Mouse (Mus musculus): ENCODE results near the gene Uts2. TPM values are rescaled to one million over a fixed set of nuclear protein-coding genes. Genes with fewer than 3 reads are reported as not detected.
A peak's percentile ranks its signal among the peaks of the same experiment; 100 is the strongest.
"Not testable (repeated sequence)": the region's sequence is repeated elsewhere in the genome, so short reads cannot be mapped to it uniquely, and the experiment has no call there.

Gene Uts2
- polyA plus RNA-seq, 1 experiment = not detected

DNA sequence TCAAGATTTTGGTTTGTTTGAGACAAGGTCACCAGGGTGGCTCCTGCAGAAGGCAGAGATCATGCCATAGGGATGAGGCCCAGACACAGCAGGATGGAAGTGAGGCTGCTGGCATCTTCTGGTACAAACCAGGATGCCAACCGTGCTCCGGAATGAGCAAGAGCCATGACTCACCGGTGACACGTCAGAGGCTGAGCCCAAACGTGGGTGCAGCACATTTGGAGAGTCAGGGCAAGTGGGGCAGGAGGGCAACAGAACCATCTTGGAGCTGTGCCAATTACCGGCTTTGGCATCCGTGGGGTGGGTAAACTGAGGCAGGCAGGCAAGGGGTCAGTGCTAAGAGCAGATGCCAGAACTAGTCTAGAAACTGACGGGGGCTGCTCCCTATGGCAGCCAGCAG is 23.6 kb upstream of the Uts2 start:
- no peak for TF ChIP-seq CTCF (IDR thresholded peaks at IDR 0.05; ENCODE audit: borderline replicate concordance, extremely low read depth, insufficient read depth, insufficient read length)
- no peak for TF ChIP-seq POLR2A (IDR thresholded peaks at IDR 0.05; ENCODE audit: borderline replicate concordance, extremely low read depth, insufficient read depth, insufficient read length, poor library complexity, severe bottlenecking)
- DNase-seq (ENCODE audit: low read depth) = no peak

DNA sequence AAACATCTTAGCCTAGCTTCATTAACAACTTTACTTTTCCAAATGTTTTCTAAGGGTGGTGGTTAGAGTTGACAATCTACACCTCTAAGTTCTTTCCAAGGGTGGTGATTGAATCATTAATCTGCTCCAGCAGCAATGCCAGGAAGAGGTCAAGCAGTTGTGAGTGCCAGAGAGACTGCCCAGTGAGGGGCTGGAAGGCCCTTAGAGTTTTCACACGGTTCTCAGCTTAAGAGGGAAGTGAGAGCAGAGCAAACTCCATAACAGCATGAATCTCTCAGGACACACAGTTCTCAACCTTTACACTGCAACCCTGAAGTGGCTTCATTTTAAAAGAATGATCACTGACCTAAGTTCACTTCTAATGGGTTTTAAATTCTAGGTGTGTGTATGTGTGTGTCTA is 21.8 kb upstream of the Uts2 start:
- no peak for DNase-seq (ENCODE audit: low read depth)
- no peak for TF ChIP-seq POLR2A (IDR thresholded peaks at IDR 0.05; ENCODE audit: borderline replicate concordance, extremely low read depth, insufficient read depth, insufficient read length, poor library complexity, severe bottlenecking)
- TF ChIP-seq CTCF (IDR thresholded peaks at IDR 0.05; ENCODE audit: borderline replicate concordance, extremely low read depth, insufficient read depth, insufficient read length) = no peak

DNA sequence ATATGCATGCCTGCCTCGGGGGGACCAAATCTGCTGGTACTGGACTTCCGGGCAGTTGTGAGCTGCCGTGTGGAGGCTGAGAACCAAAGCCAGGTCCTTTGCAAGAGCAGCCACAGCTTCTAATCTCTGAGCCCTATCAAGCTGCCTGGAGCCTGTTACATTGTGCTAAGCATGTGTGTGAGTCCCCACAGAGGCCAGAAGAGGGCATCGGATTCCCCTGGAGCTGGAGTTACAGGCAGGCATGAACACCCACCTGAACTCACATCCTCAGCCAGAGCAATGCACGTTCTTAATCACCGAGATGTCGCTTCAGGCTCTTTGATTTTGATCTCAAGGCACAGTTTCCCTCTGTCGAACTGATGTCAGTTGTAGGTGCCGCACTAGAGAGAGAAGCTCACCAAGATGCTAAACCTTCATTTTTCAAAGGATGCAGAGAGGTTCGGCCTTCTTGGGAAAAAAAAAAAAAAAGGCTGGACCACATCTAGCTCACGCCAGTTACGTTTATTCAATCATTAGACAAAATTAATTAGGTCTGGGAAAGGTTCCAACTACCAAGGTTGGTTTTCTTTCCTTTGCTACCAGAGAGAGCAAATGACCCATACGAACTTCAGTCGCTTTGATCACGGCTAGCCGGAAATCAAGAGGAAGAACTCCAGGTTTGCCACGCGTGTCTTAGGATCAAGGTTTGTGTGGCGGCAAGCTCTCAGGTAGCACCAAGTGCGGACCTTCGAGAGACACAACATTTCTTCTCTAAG is 18.6 kb upstream of the Uts2 start:
- no peak for TF ChIP-seq POLR2A (IDR thresholded peaks at IDR 0.05; ENCODE audit: borderline replicate concordance, extremely low read depth, insufficient read depth, insufficient read length, poor library complexity, severe bottlenecking)
- peak; percentile 32 for DNase-seq (ENCODE audit: low read depth)

DNA sequence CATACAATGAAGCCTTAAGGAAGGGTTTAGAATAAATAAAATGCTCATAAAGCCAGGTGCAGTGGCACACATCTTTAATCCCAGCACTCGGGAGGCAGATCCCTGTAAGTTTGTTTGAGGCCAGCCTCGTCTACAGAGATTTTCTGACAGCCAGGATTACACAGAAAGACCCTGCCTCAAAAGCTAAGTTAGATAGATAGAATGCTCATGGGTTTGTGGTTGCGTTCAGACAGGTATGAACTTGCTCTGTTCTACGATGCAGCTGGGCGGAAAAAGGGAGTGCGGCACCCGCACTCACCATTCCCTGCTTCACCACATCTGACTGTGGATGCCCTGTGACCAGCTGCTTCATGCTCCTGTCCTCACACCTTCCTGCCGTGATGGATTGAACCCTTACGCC is 17.4 kb upstream of the Uts2 start:
- DNase-seq (ENCODE audit: low read depth) = no peak
- TF ChIP-seq POLR2A (IDR thresholded peaks at IDR 0.05; ENCODE audit: borderline replicate concordance, extremely low read depth, insufficient read depth, insufficient read length, poor library complexity, severe bottlenecking) = no peak
- no peak for TF ChIP-seq CTCF (IDR thresholded peaks at IDR 0.05; ENCODE audit: borderline replicate concordance, extremely low read depth, insufficient read depth, insufficient read length)

DNA sequence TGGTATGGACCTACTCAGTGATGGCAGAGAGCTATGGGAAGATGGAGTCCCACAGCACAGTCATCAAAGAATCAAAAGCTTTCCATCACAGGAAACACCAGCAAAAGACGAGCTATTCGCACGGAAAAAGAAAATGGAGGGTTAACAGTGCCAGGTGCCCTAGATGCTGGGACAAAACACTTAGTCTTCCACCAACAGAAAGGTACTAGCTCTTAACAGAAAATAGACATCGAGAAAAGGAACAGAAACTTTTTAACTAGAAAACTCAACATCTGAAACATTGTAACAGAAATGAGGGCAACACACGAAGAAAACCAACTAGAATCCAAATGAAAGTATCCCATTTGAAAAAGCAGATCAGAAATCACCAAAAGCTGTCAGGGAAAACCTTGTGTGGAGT is 16.7 kb upstream of the Uts2 start:
- no peak for DNase-seq (ENCODE audit: low read depth)
- TF ChIP-seq CTCF (IDR thresholded peaks at IDR 0.05; ENCODE audit: borderline replicate concordance, extremely low read depth, insufficient read depth, insufficient read length) = no peak
- TF ChIP-seq POLR2A (IDR thresholded peaks at IDR 0.05; ENCODE audit: borderline replicate concordance, extremely low read depth, insufficient read depth, insufficient read length, poor library complexity, severe bottlenecking) = no peak

DNA sequence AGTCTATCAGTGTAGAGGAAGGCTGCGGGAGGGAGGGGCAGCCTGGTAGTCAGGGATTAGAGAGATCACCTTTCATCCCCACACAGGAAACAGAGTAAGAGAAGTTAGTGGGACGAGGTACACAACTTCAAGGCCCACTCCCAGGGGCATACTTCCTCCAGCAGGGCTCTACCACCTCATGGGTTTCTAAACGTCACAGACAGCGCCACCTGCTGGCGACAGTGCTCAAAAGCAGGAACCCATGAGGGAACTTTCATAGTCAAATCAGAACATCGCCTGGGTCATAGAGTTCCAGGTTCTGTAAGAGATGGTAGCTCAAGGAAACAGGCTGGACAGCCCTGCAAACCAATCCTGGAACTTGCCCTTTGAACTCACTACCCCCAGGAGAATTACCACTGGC is 6.7 kb upstream of the Uts2 start:
- TF ChIP-seq CTCF (IDR thresholded peaks at IDR 0.05; ENCODE audit: borderline replicate concordance, extremely low read depth, insufficient read depth, insufficient read length) (peak; percentile 47; the same call in 1 of the 2 replicates), POLR2A (IDR thresholded peaks at IDR 0.05; ENCODE audit: borderline replicate concordance, extremely low read depth, insufficient read depth, insufficient read length, poor library complexity, severe bottlenecking) (no peak)

DNA sequence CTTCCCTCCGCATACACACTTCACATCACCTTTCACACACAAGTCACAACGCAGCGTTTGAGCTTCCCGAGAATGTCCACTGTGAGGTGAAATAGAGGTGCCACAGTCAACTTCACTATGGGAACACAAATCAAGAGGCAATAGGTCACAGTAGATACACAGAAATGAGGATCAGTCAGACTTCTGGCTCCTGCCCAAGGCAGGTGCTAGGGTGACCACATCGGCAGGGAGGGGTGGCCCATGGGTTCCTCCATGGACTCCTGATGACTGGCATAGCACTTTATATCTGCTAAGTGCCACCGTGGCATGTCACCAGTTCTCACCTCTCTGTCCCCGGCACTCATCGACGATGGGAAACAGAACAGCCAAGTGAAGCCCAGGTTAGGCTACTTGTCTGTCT is 1.7 kb downstream of the Uts2 start:
- TF ChIP-seq CTCF (IDR thresholded peaks at IDR 0.05; ENCODE audit: borderline replicate concordance, extremely low read depth, insufficient read depth, insufficient read length) (no peak), POLR2A (IDR thresholded peaks at IDR 0.05; ENCODE audit: borderline replicate concordance, extremely low read depth, insufficient read depth, insufficient read length, poor library complexity, severe bottlenecking) (no peak)
- DNase-seq (ENCODE audit: low read depth) = no peak

More for the DNA sequence above, 6.7 kb upstream of the Uts2 start:
- DNase-seq (ENCODE audit: low read depth) = no peak

DNA sequence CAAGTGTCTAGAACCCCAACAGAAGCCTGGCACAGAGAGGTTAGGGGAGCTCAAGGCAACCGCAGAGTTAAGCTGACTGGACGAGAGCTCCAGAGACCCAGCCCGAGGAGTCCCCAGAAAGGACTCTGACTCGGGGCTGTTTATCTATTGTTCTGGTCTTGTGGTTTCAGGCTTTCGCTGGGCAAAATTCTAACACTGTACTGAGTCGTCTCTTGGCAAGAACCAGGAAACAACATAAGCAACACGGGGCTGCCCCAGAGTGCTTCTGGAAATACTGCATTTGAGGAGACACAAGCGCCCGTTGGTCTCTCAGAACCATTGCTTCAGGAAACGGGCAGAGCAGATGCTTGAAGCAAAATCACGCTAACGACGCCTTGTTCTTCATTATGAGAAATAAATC is 4.5 kb downstream of the Uts2 start:
- no peak for TF ChIP-seq POLR2A (IDR thresholded peaks at IDR 0.05; ENCODE audit: borderline replicate concordance, extremely low read depth, insufficient read depth, insufficient read length, poor library complexity, severe bottlenecking)
- no peak for TF ChIP-seq CTCF (IDR thresholded peaks at IDR 0.05; ENCODE audit: borderline replicate concordance, extremely low read depth, insufficient read depth, insufficient read length)
- no peak for DNase-seq (ENCODE audit: low read depth)

DNA sequence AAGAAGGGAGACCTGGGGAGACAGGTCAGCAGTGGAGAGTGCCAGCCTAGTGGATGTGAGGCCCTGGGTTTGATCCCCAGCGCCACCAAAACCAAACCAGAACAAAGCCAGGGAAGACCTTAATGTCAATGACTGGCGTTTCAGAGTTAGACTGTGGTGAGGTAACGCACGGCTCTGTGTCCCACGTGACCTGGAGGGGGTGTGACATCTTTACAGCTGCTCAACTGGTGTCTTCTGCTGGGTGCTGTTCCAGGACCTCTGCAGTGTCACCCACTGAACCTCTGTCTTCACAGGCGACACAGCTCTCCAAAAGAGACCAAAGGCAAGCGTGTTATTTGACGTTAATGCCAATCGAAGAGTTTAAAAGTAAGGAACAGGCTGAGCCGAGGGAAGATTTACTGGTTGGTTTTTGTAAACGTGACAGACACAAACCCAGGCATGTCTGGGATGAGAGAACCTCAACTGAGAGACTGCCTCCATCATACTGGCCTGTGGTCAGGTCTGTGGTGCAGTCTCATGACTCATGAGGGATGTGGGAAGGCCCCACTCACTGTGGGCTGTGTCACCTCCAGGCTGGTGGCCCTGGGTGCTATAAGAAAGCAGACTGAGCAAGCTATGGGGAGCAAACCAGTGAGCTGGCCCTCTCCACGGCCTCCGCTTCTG is 8.9 kb downstream of the Uts2 start:
- TF ChIP-seq POLR2A (IDR thresholded peaks at IDR 0.05; ENCODE audit: borderline replicate concordance, extremely low read depth, insufficient read depth, insufficient read length, poor library complexity, severe bottlenecking) = no peak
- TF ChIP-seq CTCF (IDR thresholded peaks at IDR 0.05; ENCODE audit: borderline replicate concordance, extremely low read depth, insufficient read depth, insufficient read length) = no peak
- DNase-seq (ENCODE audit: low read depth) = no peak

DNA sequence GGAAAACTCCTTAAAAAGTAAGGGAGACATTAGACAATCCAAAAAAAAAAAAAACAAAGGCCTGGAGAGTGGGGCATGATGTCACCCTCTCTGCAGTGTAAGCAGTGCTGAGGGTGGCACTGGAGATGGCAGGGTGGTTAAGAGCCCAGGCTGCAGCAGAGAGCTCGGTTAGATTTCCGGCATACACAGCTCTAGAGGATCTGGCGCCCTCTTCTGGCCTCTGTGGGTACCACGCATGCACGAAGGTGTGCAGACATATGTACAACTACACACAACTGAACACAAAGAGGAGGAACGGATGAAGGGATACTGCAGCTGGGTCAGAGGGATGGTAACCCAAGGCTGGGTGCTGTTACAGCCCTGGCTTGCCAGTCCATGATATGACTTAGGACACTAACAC is 10.0 kb downstream of the Uts2 start:
- peak; percentile 15 for DNase-seq (ENCODE audit: low read depth)
- TF ChIP-seq CTCF (IDR thresholded peaks at IDR 0.05; ENCODE audit: borderline replicate concordance, extremely low read depth, insufficient read depth, insufficient read length) (peak; percentile 62), POLR2A (IDR thresholded peaks at IDR 0.05; ENCODE audit: borderline replicate concordance, extremely low read depth, insufficient read depth, insufficient read length, poor library complexity, severe bottlenecking) (no peak)

DNA sequence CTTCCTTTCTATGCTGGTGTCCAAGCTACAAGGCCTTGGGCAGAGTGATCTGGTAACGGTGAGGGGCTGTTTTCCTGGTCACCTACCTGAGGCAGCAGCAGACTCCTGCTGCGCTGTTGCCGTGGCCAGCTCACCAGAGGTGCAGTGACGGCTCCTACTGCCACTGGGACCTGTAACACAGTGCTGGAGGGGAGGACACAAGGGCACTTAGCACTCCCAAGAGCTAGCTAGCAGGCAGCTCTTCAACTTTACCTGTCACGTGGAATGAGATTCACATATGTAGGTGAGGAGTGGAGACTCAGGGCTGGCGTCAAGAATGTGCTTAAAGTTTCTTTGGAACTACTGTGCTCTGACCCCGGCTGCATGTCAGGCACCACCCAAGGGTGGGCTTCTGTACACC is 13.4 kb downstream of the Uts2 start:
- TF ChIP-seq CTCF (IDR thresholded peaks at IDR 0.05; ENCODE audit: borderline replicate concordance, extremely low read depth, insufficient read depth, insufficient read length) = no peak
- no peak for TF ChIP-seq POLR2A (IDR thresholded peaks at IDR 0.05; ENCODE audit: borderline replicate concordance, extremely low read depth, insufficient read depth, insufficient read length, poor library complexity, severe bottlenecking)
- DNase-seq (ENCODE audit: low read depth) = no peak

DNA sequence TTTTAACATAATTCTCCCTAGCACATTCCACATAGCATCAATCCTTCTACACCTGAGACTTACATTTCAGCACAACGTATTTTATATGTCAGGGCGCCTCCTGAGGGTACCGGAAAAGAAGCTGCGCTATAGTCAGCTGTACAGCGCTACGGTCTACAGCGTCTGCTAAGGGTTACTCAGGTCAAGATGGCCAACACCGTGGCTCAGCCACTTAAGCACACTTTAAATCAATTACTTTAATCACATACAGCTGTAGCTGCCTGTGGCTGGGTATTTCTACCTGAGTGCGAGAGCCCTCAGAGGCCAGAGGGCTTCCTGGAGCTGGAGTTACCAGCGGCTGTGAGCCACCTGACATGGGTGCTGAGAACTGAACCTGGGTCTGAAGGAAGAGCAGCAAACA is 19.0 kb downstream of the Uts2 start:
- TF ChIP-seq POLR2A (IDR thresholded peaks at IDR 0.05; ENCODE audit: borderline replicate concordance, extremely low read depth, insufficient read depth, insufficient read length, poor library complexity, severe bottlenecking) (no peak), CTCF (IDR thresholded peaks at IDR 0.05; ENCODE audit: borderline replicate concordance, extremely low read depth, insufficient read depth, insufficient read length) (no peak)
- no peak for DNase-seq (ENCODE audit: low read depth)

DNA sequence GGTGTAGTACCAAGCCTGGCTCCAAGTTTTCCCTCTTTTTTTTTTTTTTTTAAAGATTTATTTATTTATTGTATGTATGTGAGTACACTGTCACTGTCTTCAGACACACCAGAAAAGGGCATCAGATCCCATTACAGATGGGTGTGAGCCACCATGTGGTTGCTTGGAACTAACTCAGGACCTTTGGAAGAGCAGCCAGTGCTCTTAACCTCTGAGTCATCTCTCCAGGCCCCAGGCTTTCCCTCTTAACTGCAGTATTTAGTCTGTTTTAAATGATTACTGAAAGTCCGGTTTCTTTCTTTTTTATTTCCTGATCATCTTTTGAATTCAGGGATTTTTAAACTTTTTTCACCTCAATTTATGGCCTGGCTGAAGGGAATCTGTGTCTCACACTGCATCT is 20.5 kb downstream of the Uts2 start:
- not testable (repeated sequence) for DNase-seq (ENCODE audit: low read depth)

Measured in brain, embryonic 14.5 days (tissue).